Mouse (Mus musculus) layer of hippocampus, adult 18-20 months (tissue): ENCODE results near the gene Gm10837. TPM values are rescaled to one million over a fixed set of nuclear protein-coding genes. Genes with fewer than 3 reads are reported as not detected.

Experiments
- DNase-seq, 2 experiments: peaks; one replicate each; pipeline ENCODE4 v3.0.0; 2022; ENCODE audit warnings: low spot score in 2 of 2
- total RNA-seq, 2 experiments: library from RNA; stranded (reverse); gene quantifications; 2 replicates each; pipeline ENCODE4 v1.2.3; 2021

The Gm10837 gene
- total RNA-seq, 2 experiments from 2014 or later, result not detected

DNA sequence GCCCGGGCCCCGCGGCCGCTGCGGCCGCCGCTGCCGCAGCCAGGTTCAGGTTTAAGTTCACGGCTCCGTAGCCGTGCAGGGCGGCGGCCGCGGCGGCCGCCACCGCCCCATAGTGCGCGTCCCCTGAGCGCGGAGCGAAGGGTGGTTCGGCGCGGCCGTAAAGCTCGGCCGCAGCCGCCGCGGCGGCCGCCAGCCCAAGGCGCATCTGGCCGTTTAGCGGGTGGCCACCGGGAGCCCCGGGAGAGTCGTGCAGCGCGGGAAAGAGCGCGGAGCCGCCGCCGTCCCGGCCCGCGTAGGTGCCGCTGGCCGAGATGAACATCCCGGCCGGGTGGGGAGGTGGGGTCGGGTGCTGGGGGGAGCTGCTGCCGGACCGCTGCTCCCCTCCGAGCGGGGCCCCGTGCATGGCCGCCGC lies 26.0 kb upstream of the Gm10837 start:
- no peak for DNase-seq

DNA sequence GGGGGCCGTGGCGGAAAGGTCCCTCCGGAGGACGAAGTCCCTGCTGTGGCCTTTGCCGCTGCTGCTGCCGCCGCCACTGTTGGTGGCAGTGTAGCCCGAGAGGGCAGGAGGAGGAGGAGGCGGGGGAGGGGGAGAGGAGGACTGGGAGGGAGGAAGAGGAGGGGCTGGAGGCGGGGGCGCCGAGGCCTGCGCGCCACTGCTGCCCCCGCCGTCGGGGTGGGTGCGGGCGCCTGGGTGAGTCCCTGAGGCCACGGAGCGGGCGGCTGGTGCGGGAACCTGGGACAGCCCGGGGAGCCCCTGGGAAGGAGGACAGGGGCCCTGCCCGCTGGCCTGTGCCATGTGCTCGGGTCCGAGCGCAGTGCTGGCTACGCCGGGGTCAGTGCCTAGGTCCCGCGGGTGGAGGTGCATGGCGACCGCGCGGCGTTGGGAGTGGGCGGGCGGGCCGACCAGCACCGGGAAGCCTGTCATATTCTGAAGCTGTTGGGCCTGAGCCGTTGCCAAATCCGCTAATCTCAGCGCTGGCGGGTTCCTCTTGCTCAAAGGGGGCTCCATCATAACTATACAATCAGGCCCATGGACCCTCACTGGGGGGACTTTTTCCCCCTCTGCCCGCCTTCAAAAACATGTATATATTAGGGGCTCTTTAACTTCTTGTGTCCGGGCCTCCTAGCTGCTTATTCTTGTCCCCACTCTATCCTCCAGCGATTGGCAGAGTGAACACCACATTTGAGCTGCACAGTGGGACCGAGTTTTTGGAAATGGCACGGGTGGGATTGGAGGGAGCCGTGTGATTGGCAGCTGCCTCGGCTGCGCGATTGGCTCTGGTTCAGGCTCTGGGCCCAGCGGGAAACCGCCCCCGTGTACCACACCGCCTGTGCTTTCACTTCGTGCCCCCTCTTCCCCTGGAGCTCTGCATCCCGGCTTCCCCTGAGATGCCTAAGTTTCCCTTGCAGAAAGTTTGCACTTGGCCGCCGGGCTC lies 25.3 kb upstream of the Gm10837 start, which contains the start of gene Zic5:
Zic5 (minus strand) TSS at position 915 of the 979 bp plus-strand sequence.
- DNase-seq, result peak in 1 of 2 experiments; percentile 36

DNA sequence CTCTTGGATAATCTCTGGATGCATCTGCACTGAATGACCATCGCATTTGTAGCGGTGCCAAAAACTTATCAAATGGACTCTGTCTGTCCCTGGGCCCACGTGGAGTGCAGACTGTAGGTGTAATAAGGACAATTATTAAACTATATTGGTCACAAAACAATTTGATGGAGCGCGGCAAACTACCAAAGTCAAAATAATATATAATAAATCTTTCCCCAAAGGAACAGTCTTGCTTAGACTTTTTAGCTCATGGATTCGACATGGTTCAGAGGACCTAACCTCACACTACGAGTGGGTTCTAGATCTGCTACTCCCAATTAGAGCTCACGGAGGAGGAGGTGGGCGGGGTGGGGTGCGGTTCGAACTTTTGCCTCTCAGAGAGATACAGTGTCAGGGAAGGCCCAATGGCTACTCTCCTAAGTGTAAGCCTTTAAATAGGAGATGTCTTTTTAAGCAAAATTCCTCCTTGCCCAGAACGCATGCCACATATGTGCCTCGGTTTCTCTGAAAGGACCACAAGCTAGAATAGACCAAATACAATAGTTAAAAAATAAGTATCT lies 24.4 kb upstream of the Gm10837 start:
- no peak for DNase-seq

DNA sequence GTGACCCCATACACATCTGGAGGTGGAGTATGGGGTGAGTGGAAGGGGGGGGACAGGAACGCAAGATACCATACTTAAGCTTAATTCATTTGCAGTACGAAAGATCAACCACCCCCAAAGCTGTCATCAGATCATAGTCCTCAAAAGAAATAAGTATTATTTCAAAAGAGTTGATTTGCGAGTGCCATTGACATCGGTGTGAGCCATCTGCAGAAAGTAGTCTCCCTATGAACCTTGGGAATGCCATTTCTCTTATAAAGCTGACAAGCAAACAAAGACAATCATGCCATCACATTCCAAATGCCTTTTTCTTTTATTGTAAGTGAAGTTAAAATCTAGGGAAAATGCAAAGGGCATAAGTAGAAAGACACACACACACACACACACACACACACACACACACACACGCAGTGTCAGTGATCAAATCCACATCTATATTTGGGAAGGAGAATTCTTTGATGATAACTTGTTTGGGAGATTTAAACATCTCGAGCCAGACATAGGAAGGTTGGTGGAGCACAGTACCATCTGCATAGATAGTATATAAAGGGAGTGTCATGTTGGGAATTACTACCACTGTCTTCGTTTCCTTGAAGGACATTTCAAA lies 23.5 kb upstream of the Gm10837 start:
- DNase-seq, result no peak

DNA sequence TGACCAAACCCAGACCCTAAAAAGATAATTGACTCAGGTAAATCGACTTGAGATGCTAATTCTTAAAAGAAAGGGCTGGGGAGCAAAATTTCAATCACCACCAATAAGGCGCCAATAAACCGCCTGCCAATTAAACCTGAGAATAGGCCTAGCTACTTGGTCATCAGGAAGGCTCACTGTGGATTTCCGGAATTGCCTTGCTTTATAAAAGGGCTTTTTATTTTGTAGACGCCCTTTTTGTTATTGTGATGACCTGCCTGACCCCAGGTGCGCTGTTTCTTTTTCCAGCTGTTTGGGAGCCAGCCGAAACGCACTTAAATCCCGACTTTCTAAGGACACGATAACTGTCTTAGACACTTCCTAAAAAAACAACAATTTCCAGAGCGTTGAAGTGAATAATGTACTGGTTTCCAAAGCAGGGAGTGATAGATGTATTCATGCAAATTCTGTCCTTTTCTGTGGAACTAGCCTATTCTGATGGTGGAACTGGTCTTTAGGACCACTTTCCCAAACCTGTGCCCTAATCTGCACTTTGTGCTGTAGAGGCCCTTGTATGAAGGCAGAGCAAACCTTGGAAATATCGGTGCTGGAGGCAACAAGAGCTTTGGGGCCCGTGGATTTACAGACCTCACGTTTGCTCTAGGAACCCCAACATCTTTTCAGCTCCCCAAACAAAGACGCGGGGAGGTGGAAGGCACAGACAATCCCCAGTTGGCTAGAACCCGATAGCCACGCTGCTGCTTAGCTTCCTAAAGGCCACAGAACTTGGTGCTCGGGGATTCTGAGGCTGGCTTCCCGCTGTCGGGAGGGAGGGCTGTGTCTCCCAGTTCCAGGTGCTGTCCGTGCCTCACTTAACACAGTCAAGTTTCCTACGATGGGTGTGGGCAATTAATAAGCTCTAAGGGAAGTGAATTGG lies 22.2 kb upstream of the Gm10837 start:
- DNase-seq, result no peak

DNA sequence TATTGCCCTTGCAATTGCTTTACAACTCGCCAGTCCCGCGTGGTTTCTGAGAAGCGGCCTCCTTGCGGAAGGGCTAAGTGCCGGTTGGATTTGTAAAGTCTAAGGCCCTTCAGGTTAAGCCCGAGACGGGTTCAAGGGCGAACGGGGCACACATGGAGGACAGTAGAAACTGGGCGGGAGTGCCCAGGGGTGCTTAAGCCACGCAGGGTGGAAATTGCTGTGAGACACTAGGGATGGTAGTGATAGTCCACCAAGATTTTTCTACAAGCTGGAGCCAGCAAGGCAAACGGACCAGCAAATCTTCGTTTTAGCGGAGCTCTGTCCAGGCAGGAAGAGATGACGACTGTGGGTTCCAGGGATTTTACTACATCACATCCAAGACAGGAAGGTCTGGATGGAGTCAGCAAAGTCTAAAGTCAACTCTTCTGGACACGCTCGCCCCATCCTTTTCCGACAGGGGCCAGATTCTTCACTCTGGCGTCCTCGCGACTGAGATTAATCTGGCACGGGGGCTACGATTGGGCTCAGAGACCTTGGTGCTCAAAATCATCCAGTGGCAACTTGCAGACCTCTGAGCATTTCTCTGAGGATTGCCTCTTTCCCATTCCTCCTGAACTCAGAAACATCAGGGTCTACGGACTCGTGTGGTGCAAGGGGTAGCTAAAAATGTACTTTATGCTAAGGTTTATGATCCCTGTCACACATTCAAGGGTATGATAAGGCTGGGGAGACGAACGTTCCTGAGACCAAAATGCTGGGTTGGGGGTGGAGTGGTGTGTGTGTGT lies 21.2 kb upstream of the Gm10837 start:
- no peak for DNase-seq

DNA sequence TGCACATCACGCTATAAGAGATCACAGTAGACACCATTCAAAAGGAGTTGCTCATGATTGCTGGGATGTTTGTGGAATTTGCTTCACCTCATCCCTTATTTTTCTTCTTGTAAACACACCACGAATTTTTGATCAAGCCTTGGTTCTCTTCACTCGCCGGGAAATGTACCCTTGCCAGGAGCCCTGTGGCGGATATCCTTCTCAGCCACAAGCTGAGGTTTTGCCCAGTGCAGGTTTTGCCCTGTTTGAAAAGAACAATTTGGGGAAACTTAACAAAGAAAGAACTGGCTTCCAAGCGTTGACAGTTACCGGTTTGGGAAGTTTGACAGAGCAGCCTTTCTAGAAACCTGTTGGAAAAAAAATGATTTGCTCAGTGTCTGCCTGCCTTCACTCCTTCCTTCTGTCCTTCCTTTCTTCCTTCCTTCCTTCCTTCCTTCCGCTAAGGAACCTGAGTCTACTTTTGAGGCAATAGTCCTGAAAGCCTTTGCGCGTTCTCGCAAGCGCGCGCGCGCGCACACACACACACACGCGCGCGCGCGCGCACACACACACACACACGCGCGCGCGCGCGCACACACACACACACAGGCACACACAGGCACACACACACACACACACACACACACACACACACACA lies 18.8 kb upstream of the Gm10837 start:
- no peak for DNase-seq

DNA sequence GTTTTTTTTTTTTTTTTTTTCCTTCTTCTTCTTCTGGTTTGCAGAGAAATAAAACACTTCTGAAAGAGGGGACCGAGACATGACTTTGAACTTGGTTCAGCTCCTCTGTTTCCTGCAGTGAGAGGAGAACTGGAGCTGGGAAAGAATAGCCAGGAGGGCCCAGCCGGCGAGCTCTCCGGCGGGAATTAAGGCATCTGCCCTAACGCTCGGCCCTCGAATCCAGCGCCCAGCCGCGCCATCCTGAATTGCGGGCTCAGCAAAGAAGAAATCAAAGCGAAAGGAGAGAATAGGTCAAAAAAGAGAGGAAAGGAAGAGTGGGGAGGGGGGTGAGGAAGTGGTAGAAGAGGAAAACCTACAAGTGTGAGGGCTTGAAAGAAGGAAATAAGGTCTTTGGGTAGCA lies 18.2 kb upstream of the Gm10837 start:
- DNase-seq, result no peak

DNA sequence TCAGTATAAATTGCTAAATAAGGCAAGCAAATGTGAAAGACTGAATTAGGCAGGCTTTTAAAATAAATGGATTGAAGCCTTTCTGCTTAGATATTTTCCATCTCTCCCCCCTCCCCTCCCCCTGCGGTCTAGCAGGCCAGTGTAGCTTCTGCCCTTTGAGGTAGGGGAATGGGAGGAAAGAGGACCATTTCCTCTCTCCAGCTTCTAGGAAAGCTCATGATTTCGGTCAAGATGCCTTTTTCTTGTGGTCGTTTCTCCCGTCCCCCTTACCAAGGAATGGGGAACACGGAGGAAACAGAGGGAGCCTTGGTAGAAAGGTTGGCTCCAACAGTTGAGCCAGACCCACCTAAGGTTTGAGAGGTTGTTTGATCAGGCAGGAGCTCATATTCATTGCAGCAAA lies 17.7 kb upstream of the Gm10837 start:
- no peak for DNase-seq

DNA sequence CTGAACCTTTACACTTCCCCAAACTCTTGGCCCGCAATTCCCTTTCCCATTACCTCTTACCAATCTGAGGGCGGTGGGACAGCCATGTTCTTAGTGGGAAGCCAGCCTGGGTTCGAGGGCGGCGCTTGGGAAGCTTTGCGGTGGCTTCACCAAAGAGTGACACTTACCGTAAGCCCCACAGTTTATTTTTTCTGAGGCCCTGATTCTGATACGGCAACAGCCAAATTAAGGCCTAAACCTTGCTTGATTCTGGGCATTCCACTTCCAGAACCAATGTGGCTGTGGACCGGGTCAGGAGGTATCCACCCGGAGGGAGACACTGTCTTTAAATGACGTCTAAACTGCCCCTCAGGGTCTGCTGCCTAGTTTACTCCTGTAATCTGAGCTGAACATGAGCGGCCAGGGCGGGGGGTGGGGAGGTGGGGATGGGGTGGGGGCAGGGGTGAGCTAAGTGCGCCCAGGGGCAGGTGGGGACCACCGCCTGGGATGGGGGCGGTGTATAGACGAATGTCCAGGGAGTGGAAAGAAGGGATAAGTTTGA lies 17.1 kb upstream of the Gm10837 start:
- no peak for DNase-seq

DNA sequence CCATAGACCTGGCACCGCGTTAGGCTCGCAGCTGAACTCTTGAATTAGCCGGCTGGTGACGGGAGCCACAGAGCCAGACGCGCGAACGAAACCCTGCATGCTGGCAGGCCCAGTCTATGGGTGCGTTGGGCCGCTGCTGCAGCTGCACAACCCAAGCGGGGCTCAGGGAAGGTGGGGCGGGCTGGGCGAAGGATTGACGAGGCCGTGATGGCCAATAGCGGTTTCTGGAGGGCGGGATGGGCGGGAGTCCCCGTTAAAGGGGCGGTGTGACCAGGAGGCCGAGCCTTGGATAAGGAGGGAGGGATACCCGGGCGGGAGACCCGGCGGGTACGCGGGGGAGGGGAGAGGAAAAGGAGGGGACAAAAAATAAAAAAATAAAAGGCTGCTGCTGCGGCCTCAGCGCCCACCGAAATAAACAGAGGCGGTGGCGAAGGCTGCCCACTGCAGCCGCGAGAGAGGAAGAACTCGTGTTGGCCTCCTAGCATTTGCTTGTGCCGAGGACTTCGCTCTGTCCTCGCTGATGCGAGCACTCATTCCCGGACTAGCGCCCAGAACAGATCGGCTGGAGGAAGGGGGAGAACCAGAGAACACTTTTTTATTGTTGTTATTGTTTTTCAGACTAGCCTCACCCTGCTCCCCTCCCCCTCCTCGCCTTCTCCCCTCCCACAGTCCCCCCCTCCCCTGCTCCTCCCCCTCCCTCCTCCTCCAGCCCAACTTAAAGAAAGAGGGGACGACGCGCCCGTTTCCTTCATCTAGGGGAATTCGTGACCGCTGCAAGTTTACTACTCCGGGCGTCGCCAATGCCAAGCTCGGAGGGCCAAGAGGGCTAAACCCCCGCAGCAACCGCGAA lies 16.1 kb upstream of the Gm10837 start:
- no peak for DNase-seq

DNA sequence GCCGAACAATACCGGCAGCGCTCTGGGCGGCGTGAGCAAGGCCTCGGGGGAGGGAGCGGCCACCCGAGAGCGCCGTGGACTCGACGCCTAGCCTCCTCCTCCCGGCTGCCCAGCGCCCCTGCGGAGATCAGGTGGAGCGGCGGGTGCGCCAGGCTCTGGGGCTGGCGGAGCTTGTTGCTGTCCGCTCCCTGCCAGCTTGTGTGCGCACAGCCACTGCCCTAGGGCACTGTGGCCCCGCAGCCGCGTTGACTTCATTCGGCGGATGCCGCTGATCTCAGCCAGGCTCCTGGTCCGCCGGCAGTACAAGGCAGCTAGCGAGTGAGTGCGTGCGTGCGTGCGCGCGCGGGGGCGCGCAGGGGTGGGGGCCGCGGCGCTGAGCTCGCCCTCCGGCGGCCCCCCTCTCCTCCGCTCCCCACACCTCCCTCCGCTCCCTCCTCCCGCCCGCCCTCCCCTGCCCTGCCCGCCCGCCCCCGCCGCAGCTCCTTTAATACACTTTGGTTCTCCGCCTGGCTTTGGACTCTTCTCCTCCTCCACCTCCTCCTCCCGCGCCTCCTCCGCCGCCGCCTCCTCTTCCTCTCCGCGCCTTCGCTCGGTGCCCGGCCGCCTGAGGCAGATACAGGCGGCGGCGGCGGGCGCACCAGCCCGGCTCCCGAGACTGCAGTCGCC lies 15.4 kb upstream of the Gm10837 start, which contains the start of gene Zic2:
Zic2 (plus strand) TSS at position 545 of the 666 bp plus-strand sequence.
- DNase-seq, result peak in 1 of 2 experiments; percentile 36

DNA sequence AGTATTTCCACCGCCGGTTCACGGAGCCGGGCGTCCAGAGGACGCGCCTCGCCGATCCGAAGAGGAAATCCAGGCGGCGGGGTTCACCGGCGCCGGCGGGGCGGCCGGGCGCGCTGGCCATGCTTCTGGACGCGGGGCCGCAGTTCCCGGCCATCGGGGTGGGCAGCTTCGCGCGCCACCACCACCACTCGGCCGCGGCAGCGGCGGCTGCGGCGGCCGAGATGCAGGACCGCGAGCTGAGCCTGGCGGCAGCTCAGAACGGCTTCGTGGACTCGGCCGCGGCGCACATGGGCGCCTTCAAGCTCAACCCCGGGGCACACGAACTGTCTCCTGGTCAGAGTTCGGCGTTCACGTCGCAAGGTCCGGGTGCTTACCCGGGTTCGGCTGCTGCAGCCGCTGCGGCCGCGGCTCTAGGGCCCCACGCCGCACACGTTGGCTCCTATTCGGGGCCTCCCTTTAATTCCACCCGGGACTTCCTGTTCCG lies 14.8 kb upstream of the Gm10837 start:
- DNase-seq, result no peak

DNA sequence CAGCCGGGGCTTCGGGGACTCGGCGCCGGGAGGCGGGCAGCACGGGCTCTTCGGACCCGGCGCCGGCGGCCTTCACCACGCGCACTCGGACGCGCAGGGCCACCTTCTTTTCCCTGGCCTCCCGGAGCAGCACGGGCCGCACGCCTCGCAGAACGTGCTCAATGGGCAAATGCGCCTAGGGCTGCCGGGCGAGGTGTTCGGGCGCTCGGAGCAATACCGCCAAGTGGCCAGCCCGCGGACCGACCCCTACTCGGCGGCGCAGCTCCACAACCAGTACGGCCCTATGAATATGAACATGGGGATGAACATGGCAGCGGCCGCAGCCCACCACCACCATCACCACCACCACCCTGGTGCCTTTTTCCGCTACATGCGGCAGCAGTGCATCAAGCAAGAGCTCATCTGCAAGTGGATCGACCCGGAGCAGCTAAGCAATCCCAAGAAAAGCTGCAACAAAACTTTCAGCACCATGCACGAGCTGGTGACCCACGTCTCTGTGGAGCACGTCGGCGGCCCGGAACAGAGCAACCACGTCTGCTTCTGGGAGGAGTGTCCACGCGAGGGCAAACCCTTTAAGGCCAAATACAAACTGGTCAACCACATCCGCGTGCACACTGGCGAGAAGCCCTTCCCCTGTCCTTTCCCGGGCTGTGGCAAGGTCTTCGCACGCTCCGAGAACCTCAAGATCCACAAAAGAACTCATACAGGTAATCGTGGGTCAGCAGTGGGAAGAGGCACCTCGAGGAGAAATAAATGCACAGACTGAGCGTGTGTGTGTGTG lies 14.2 kb upstream of the Gm10837 start:
- DNase-seq, result no peak

DNA sequence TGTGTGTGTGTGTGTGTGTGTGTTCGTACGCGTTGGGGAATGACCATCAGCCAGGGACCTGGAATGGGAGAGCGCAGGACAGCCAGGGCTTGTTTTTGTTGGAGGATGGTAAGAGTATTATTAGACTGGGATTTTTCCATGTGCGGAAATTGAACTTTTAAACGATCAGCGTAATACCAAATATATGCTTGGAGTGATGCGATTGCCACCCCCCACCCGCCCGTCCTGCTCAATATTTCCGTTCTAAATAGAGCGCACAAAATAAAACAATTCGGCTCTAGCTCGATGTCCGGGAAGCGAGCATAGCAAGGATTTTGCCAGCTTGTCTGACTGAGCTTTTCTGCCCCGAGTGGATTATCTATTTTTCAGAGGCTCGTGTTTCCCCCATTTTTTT lies 13.6 kb upstream of the Gm10837 start:
- peak in 1 of 2 experiments; percentile 6 for DNase-seq

DNA sequence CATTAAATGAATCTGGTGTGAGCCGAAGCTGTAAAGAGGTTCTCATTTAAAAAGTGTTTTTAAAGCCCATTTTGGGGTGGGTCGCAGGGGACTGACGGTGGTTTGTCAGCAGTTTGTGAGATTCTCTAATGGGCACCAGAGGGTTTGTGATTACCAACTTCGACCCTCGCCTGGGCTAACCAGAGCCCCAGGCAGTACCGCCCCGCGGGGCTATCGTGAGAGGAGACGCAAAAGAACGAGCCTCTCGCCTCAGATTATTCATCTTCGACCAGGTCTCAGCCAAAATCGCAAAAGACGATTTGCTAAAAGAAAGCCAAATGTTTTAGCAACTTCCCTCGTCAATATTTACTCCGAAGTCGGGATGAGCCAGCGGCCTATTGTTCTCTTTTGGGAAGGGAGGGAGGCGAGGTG lies 13.1 kb upstream of the Gm10837 start:
- DNase-seq, result no peak
